Mouse (Mus musculus) kidney, adult 2 months (tissue): ENCODE measurements around the gene Trpc4ap.

Source experiments
- CTCF ChIP-seq: fragments of 200-500 bp; conservative IDR thresholded peaks from 2 replicates; pipeline ENCODE4 v1.5.1; 2011; ENCODE audit warnings: low read depth, mild to moderate bottlenecking, control low read depth, low read length, moderate library complexity, mixed read lengths; ENCODE audit not compliant: insufficient read depth, insufficient read length
- POLR2A ChIP-seq: fragments of 200-500 bp; IDR thresholded peaks from one replicate; pipeline ENCODE4 v1.6.1; 2011; ENCODE audit warnings: low read depth, low read length, control low read depth

DNA sequence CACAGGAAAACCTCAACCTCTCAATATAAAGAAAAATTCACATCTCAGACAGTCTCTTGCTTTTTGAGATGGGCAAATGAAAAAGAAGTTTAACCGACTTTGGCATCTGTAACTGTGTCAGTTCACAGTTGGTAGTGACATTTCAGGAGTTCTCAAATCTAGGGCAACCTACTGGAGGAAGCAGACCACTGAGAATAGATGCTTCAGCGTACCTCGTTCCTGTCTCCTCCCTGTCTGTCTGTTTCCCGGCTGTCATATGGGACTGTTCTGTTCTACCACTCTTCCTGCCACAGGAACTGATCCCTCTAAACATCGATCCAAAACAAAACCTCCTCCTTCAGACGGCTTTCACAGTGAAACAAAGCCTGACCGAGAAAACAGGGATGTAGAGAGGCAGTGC lies 46.4 kb downstream of the Trpc4ap start:
- TF ChIP-seq CTCF (no peak), POLR2A (no peak)
